Mouse (Mus musculus): ENCODE measurements at regions not wholly inside any gene's neighbourhood (a gene's known extent, or its start where the extent isn't known, plus 50 kb on each side); places are given as distances from the start of the nearest gene placed in this dataset.

DNA sequence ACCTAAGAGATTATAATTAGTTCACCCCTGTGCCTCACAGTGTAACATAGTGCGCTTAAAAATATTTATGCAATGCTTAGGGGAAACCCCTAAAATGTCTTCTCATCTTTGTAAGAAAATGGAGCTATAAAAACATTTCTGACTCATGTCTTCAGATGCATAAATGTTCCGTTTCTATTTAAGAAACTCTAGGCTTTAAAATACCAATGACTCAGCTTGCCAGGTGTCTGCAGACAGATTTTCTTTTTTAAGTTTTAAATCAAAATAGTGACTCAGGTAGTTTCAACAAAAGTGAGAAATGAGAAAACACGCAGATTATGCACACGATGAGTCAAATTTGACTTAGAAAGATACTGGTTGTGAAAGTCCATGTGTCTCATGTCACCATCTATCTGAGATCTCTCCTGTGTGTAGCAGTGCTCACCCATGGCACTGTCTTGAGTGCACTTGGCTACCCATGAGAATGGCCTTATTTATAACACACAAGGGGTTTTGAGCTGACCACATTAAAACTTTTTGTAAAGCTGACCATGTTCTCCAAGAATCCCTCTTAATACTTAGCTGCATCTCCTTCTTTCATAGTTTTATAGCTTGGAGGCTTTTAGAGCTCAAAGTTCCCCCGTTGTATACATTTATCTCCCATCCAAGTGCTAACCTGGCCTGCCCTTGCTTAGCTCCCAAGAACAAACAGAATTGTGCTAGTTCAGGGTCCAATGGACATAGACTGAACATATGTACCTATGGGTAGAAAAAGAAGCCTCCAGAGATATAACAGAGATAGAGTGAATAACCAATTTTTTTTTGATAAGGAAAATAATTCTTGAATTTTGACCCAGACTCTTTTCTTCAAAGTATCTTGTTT is 149.0 kb upstream of the Dmrta1 start:
- TF ChIP-seq POLR2A (IDR thresholded peaks at IDR 0.05; ENCODE audit: low read depth, low read length): no peak
- no peak for TF ChIP-seq CTCF (IDR thresholded peaks at IDR 0.05; ENCODE audit: extremely low read depth, insufficient read length, insufficient replicate concordance, low read depth, low read length)

Data from small intestine, adult 2 months (tissue).